Mouse (Mus musculus) olfactory bulb, adult 2 months (tissue): ENCODE results near the gene Adamts2.

ENCODE experiments used
- CTCF ChIP-seq: fragments of 200-500 bp; IDR thresholded peaks from 2 replicates; pipeline ENCODE4 v1.5.1; 2012; ENCODE audit warnings: low read depth, mild to moderate bottlenecking, low read length, moderate library complexity; ENCODE audit not compliant: insufficient read depth
- POLR2A ChIP-seq: fragments of 200-500 bp; IDR thresholded peaks from 2 replicates; pipeline ENCODE4 v1.6.1; 2012; ENCODE audit warnings: mild to moderate bottlenecking, low read depth, low read length, moderate library complexity; ENCODE audit not compliant: insufficient read depth

DNA sequence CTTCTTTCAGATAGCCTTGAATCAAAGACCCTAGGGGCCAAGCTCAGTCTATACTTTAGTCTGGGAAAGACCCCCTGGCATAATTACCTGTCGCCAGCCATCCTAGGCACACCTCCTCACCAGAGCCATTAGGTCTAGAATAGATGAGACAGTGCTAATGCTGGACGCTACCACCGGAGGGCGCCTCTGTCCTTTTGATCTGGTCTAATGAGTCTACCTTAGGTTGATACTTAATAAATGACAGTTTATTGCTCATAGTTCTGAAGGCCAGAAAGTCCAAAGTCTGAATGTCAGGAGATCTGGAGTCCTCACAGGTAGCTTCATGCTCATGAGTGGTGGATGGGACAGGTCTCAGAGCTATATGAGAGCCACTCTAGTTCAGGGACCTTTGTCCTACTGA is 165.2 kb downstream of the Adamts2 start:
- no peak for TF ChIP-seq CTCF
- TF ChIP-seq POLR2A, result no peak
